Mouse (Mus musculus) testis, adult 2 months (tissue): ENCODE data around the gene Fam50a.

Experiments used
- CTCF ChIP-seq: fragments of 200-500 bp; IDR thresholded peaks from 2 replicates; pipeline ENCODE4 v1.5.1; 2012; ENCODE audit warnings: low read depth, mild to moderate bottlenecking, inconsistent platforms, low read length, moderate library complexity; ENCODE audit not compliant: control insufficient read depth, insufficient read depth, insufficient replicate concordance
- POLR2A ChIP-seq: fragments of 200-500 bp; IDR thresholded peaks from 2 replicates; pipeline ENCODE4 v1.6.1; 2012; ENCODE audit warnings: low read depth, mild to moderate bottlenecking, inconsistent platforms, low read length, moderate library complexity; ENCODE audit not compliant: control insufficient read depth

GRCm38 (mm10) chrX:74283092-74283437 is 29.8 kb upstream of the Fam50a start:
- TF ChIP-seq CTCF (no peak), POLR2A (no peak)
